Mouse (Mus musculus): ENCODE results near the gene Col4a3bp.

The Col4a3bp gene

GRCm38 (mm10) chr13:96541381-96541780 is 1.0 kb upstream of the Col4a3bp start:
- no peak for DNase-seq (ENCODE audit: low read depth, low spot score)

GRCm38 (mm10) chr13:96542901-96543891 is 778 bp downstream of the Col4a3bp start:
- no peak for DNase-seq (ENCODE audit: low read depth, low spot score)

GRCm38 (mm10) chr13:96544506-96544905 is 2.1 kb downstream of the Col4a3bp start:
- DNase-seq (ENCODE audit: low read depth, low spot score) = no peak

GRCm38 (mm10) chr13:96547250-96547649 is 4.8 kb downstream of the Col4a3bp start:
- DNase-seq (ENCODE audit: low read depth, low spot score) = no peak

- no peak for DNase-seq (ENCODE audit: low read depth, low spot score)
These were observed 5.5 kb downstream of the Col4a3bp start for GRCm38 (mm10) chr13:96547941-96548340.

- no peak for DNase-seq (ENCODE audit: low read depth, low spot score)
These were observed 12.7 kb downstream of the Col4a3bp start for GRCm38 (mm10) chr13:96555099-96555498.

GRCm38 (mm10) chr13:96567977-96568376 is 25.6 kb downstream of the Col4a3bp start:
- no peak for DNase-seq (ENCODE audit: low read depth, low spot score)

GRCm38 (mm10) chr13:96570313-96571015 is 28.0 kb downstream of the Col4a3bp start:
- no peak for DNase-seq (ENCODE audit: low read depth, low spot score)

GRCm38 (mm10) chr13:96571016-96571361 is 28.6 kb downstream of the Col4a3bp start:
- DNase-seq (ENCODE audit: low read depth, low spot score) = no peak

- DNase-seq (ENCODE audit: low read depth, low spot score) = no peak
These were observed 31.8 kb downstream of the Col4a3bp start for GRCm38 (mm10) chr13:96574170-96574569.

- no peak for DNase-seq (ENCODE audit: low read depth, low spot score)
These were observed 36.7 kb downstream of the Col4a3bp start for GRCm38 (mm10) chr13:96579104-96579503.

GRCm38 (mm10) chr13:96579979-96580378 is 37.6 kb downstream of the Col4a3bp start:
- DNase-seq (ENCODE audit: low read depth, low spot score) = no peak

GRCm38 (mm10) chr13:96584201-96584600 is 41.8 kb downstream of the Col4a3bp start:
- DNase-seq (ENCODE audit: low read depth, low spot score) = no peak

GRCm38 (mm10) chr13:96586540-96586939 is 44.1 kb downstream of the Col4a3bp start:
- no peak for DNase-seq (ENCODE audit: low read depth, low spot score)

- no peak for DNase-seq (ENCODE audit: low read depth, low spot score)
These were observed 46.2 kb downstream of the Col4a3bp start for GRCm38 (mm10) chr13:96588642-96589041.

GRCm38 (mm10) chr13:96593621-96594020 is 51.2 kb downstream of the Col4a3bp start:
- DNase-seq (ENCODE audit: low read depth, low spot score) = peak; percentile 24

- no peak for DNase-seq (ENCODE audit: low read depth, low spot score)
These were observed 51.7 kb downstream of the Col4a3bp start for GRCm38 (mm10) chr13:96594070-96594469.

GRCm38 (mm10) chr13:96599182-96599581 is 56.8 kb downstream of the Col4a3bp start:
- no peak for DNase-seq (ENCODE audit: low read depth, low spot score)

GRCm38 (mm10) chr13:96604242-96604641 is 61.8 kb downstream of the Col4a3bp start:
- DNase-seq (ENCODE audit: low read depth, low spot score) = no peak

GRCm38 (mm10) chr13:96614615-96615014 is 72.2 kb downstream of the Col4a3bp start:
- no peak for DNase-seq (ENCODE audit: low read depth, low spot score)

- DNase-seq (ENCODE audit: low read depth, low spot score) = no peak
These were observed 78.5 kb downstream of the Col4a3bp start for GRCm38 (mm10) chr13:96620891-96621290.

GRCm38 (mm10) chr13:96630396-96630795 is 88.0 kb downstream of the Col4a3bp start:
- DNase-seq (ENCODE audit: low read depth, low spot score) = no peak

- DNase-seq (ENCODE audit: low read depth, low spot score) = no peak
These were observed 101.8 kb downstream of the Col4a3bp start for GRCm38 (mm10) chr13:96644168-96644567.

Measured in brain, embryonic 18.5 days (tissue).